Mouse (Mus musculus) liver, adult 2 months (tissue): ENCODE data around the gene Prim1. TPM values are rescaled to one million over a fixed set of nuclear protein-coding genes. Genes with fewer than 3 reads are reported as not detected.
"Not testable (repeated sequence)": the region's sequence is repeated elsewhere in the genome, so short reads cannot be mapped to it uniquely, and the experiment has no call there.

Experiments used
- DNase-seq: peaks from one replicate; pipeline ENCODE4 v3.0.0-alpha.2; 2011; ENCODE audit warnings: low read depth, low spot score; ENCODE audit errors: extremely low read depth
- H3K27ac ChIP-seq: fragments of 200-500 bp; replicated peaks from 2 replicates; pipeline ENCODE4 v1.5.1; 2012; ENCODE audit warnings: low read depth, mild to moderate bottlenecking, control low read depth, inconsistent platforms, low read length; ENCODE audit not compliant: insufficient read depth
- H3K27me3 ChIP-seq: fragments of 200-500 bp; 2 replicates; pipeline ENCODE4 v1.6.1; 2012; ENCODE audit warnings: mild to moderate bottlenecking, moderate library complexity, low read length, inconsistent platforms; ENCODE audit not compliant: control insufficient read depth, insufficient read depth
- H3K36me3 ChIP-seq: fragments of 200-500 bp; 2 replicates; pipeline ENCODE4 v1.6.1; 2012; ENCODE audit warnings: low read length, inconsistent platforms; ENCODE audit not compliant: control insufficient read depth, insufficient read depth
- H3K4me1 ChIP-seq: fragments of 200-500 bp; 2 replicates; pipeline ENCODE4 v1.6.1; 2011; ENCODE audit warnings: low read length; ENCODE audit not compliant: control insufficient read depth, insufficient read depth
- H3K4me3 ChIP-seq: fragments of 200-500 bp; 2 replicates; pipeline ENCODE4 v1.5.1; 2011; ENCODE audit warnings: low read depth, mild to moderate bottlenecking, control low read depth, low read length, moderate library complexity; ENCODE audit not compliant: insufficient read depth
- H3K79me2 ChIP-seq: fragments of 200-500 bp; 2 replicates; pipeline ENCODE4 v1.6.1; 2012; ENCODE audit warnings: inconsistent platforms, mild to moderate bottlenecking, low read length, moderate library complexity; ENCODE audit not compliant: control insufficient read depth, insufficient read depth
- H3K9ac ChIP-seq: fragments of 200-500 bp; 2 replicates; pipeline ENCODE4 v1.6.1; 2012; ENCODE audit warnings: low read depth, mild to moderate bottlenecking, control low read depth, inconsistent platforms, low read length
- CTCF ChIP-seq: fragments of 200-500 bp; IDR thresholded peaks from 2 replicates; pipeline ENCODE4 v1.5.1; 2011; ENCODE audit warnings: low read depth, low read length, control low read depth
- POLR2A ChIP-seq: fragments of 200-500 bp; IDR thresholded peaks from 2 replicates; pipeline ENCODE4 v1.6.1; 2011; ENCODE audit warnings: low read length, control low read depth; ENCODE audit not compliant: insufficient read depth; ENCODE audit errors: extremely low read depth
- WGBS: fragments of 180-500 bp; shearing (Covaris S2); methylation state at CpG from one replicate; pipeline ENCODE4 v1.1.7; 2018; 5-methylcytosine and 5-hydroxymethylcytosine counted together
- polyA plus RNA-seq: library from polyadenylated mRNA; depleted of rRNA; stranded (reverse); fragments of >200 nt; gene quantifications from 2 replicates; pipeline ENCODE4 v1.2.3, GENCODE M21; 2012; rRNA removed
- total RNA-seq: library from RNA; depleted of rRNA; stranded (reverse); fragments of >200 nt; gene quantifications from 2 replicates; pipeline ENCODE4 v1.2.3, GENCODE M21; 2014; rRNA removed

Prim1 gene
- total and polyA plus RNA-seq, 2 experiments, result 1.3 to 3.5 TPM

- peaks cover 45% of the 10 kb centered on the region for H3K79me2 ChIP-seq
- no peak overlapping the region for H3K4me3 ChIP-seq
- no peak overlapping the region for H3K9ac ChIP-seq
- TF ChIP-seq CTCF (no peak), POLR2A (no peak)
- peaks cover 26% of the 10 kb centered on the region for H3K36me3 ChIP-seq
- no peaks in the 10 kb centered on the region for H3K27me3 ChIP-seq
- WGBS, result 72% methylated on average over 5 of the region's 5 CpGs
- H3K27ac ChIP-seq, result no peak overlapping the region
- H3K4me1 ChIP-seq, result peaks cover 31% of the 10 kb centered on the region
- DNase-seq, result no peak
Observed at GRCm38 (mm10) chr10:128066072-128066471, 51.1 kb downstream of the Prim1 start.

- peak; percentile 69 for DNase-seq
- peaks cover 41% of the 10 kb centered on the region for H3K36me3 ChIP-seq
- WGBS, result 36% methylated on average over 4 of the region's 4 CpGs
- no peak overlapping the region for H3K9ac ChIP-seq
- peak overlapping the region; percentile 55 for H3K27ac ChIP-seq
- peaks cover 19% of the 10 kb centered on the region for H3K4me1 ChIP-seq
- no peaks in the 10 kb centered on the region for H3K27me3 ChIP-seq
- H3K79me2 ChIP-seq, result peaks cover 25% of the 10 kb centered on the region; the same call in 1 of the 2 replicates
- no peak overlapping the region for H3K4me3 ChIP-seq
- TF ChIP-seq POLR2A, result no peak
- TF ChIP-seq CTCF, result no peak
Observed at GRCm38 (mm10) chr10:128069201-128069600, 54.2 kb downstream of the Prim1 start.

GRCm38 (mm10) chr10:128070432-128070831 lies 55.5 kb downstream of the Prim1 start:
- not testable (repeated sequence) for DNase-seq, H3K4me3 ChIP-seq, H3K27me3 ChIP-seq, H3K9ac ChIP-seq
- H3K27ac ChIP-seq, result peak overlapping the region; percentile 84
- H3K4me1 ChIP-seq, result peaks cover 19% of the 10 kb centered on the region
- 95% methylated on average over 2 of the region's 2 CpGs for WGBS
- peaks cover 42% of the 10 kb centered on the region for H3K36me3 ChIP-seq
- H3K79me2 ChIP-seq, result peaks cover 15% of the 10 kb centered on the region; the same call in 1 of the 2 replicates

GRCm38 (mm10) chr10:128078269-128078668 lies 63.3 kb downstream of the Prim1 start:
- H3K4me3 ChIP-seq, H3K27ac ChIP-seq, H3K79me2 ChIP-seq, H3K9ac ChIP-seq, H3K4me1 ChIP-seq, DNase-seq, H3K27me3 ChIP-seq: not testable (repeated sequence)
- H3K36me3 ChIP-seq, result peaks cover 27% of the 10 kb centered on the region
- 83% methylated on average over 5 of the region's 5 CpGs for WGBS

Other genes with a start within 250 kb of the Prim1 start
- 75.6 and 121 TPM in 2 replicates for gene Rdh9, start 238.8 kb upstream of the Prim1 start, total RNA-seq
- gene Rdh9, start 238.8 kb upstream of the Prim1 start, polyA plus RNA-seq, result 54.4 and 60.2 TPM in 2 replicates
- 74.0 and 111 TPM in 2 replicates for gene Rdh16, start 214.0 kb upstream of the Prim1 start, total RNA-seq
- 43.8 and 55.8 TPM in 2 replicates for gene Rdh16, start 214.0 kb upstream of the Prim1 start, polyA plus RNA-seq
- not detected in 2 replicates for gene Rdh19, start 165.2 kb upstream of the Prim1 start, total RNA-seq
- gene Rdh19, start 165.2 kb upstream of the Prim1 start, polyA plus RNA-seq, result 0.05 TPM in 1 of 2 replicates, not detected in the other
- 282 and 329 TPM in 2 replicates for gene Rdh16f2, start 148.7 kb upstream of the Prim1 start, total RNA-seq
- gene Rdh16f2, start 148.7 kb upstream of the Prim1 start, polyA plus RNA-seq, result 281 and 297 TPM in 2 replicates
- gene Rdh7, start 126.4 kb upstream of the Prim1 start, total RNA-seq, result 1,124 and 1,219 TPM in 2 replicates
- gene Rdh7, start 126.4 kb upstream of the Prim1 start, polyA plus RNA-seq, result 1,436 and 1,472 TPM in 2 replicates
- gene Sdr9c7, start 116.7 kb upstream of the Prim1 start, total RNA-seq, result 25.6 and 26.9 TPM in 2 replicates
- gene Sdr9c7, start 116.7 kb upstream of the Prim1 start, polyA plus RNA-seq, result 20.4 and 36.7 TPM in 2 replicates
- 468 and 651 TPM in 2 replicates for gene Hsd17b6, start 7.6 kb upstream of the Prim1 start, total RNA-seq
- gene Hsd17b6, start 7.6 kb upstream of the Prim1 start, polyA plus RNA-seq, result 229 and 364 TPM in 2 replicates
- 353 and 448 TPM in 2 replicates for gene Naca, start 20.4 kb downstream of the Prim1 start, total RNA-seq
- 170 and 182 TPM in 2 replicates for gene Naca, start 20.4 kb downstream of the Prim1 start, polyA plus RNA-seq
- gene Ptges3, start 43.8 kb downstream of the Prim1 start, total RNA-seq, result 90.4 and 97.3 TPM in 2 replicates
- 24.8 and 30.9 TPM in 2 replicates for gene Ptges3, start 43.8 kb downstream of the Prim1 start, polyA plus RNA-seq
- 1,653 and 1,721 TPM in 2 replicates for gene Atp5b, start 68.1 kb downstream of the Prim1 start, total RNA-seq
- 2,471 and 2,841 TPM in 2 replicates for gene Atp5b, start 68.1 kb downstream of the Prim1 start, polyA plus RNA-seq
- 6.6 and 9.1 TPM in 2 replicates for gene Baz2a, start 76.4 kb downstream of the Prim1 start, total RNA-seq
- 9.7 and 12.3 TPM in 2 replicates for gene Baz2a, start 76.4 kb downstream of the Prim1 start, polyA plus RNA-seq
- 8.0 and 9.6 TPM in 2 replicates for gene Rbms2, start 165.1 kb downstream of the Prim1 start, total RNA-seq
- 21.2 and 23.2 TPM in 2 replicates for gene Rbms2, start 165.1 kb downstream of the Prim1 start, polyA plus RNA-seq
- 485 and 986 TPM in 2 replicates for gene Gls2, start 179.3 kb downstream of the Prim1 start, total RNA-seq
- 1,667 and 2,920 TPM in 2 replicates for gene Gls2, start 179.3 kb downstream of the Prim1 start, polyA plus RNA-seq
- gene Spryd4, start 196.6 kb downstream of the Prim1 start, total RNA-seq, result 20.8 and 21.1 TPM in 2 replicates
- gene Spryd4, start 196.6 kb downstream of the Prim1 start, polyA plus RNA-seq, result 30.2 and 33.1 TPM in 2 replicates
- gene Mip, start 210.7 kb downstream of the Prim1 start, total RNA-seq, result not detected in 2 replicates
- gene Mip, start 210.7 kb downstream of the Prim1 start, polyA plus RNA-seq, result not detected in 2 replicates
- 1.6 and 1.7 TPM in 2 replicates for gene Timeless, start 216.9 kb downstream of the Prim1 start, total RNA-seq
- 0.75 and 1.1 TPM in 2 replicates for gene Timeless, start 216.9 kb downstream of the Prim1 start, polyA plus RNA-seq
- gene Apon, start 238.9 kb downstream of the Prim1 start, total RNA-seq, result 201 and 227 TPM in 2 replicates
- 446 and 456 TPM in 2 replicates for gene Apon, start 238.9 kb downstream of the Prim1 start, polyA plus RNA-seq